Mouse (Mus musculus) spleen, adult 2 months (tissue): ENCODE measurements around the gene Gmppa. TPM values are rescaled to one million over a fixed set of nuclear protein-coding genes. Genes with fewer than 3 reads are reported as not detected.

ENCODE experiments used
- DNase-seq, 2 experiments: peaks; one replicate each; pipeline versions ENCODE4 v3.0.0 to v3.0.0-alpha.2; 2012 to 2021; ENCODE audit warnings: low spot score in 2 of 2, low read depth in 1 of 2
- H3K27ac ChIP-seq: fragments of 200-500 bp; 2 replicates; pipeline ENCODE4 v1.5.1; 2012; ENCODE audit warnings: low read length, inconsistent platforms; ENCODE audit not compliant: insufficient read depth
- H3K27me3 ChIP-seq: fragments of 200-500 bp; 2 replicates; pipeline ENCODE4 v1.6.1; 2012; ENCODE audit warnings: mild to moderate bottlenecking, moderate library complexity, low read length, inconsistent platforms; ENCODE audit not compliant: control insufficient read depth, insufficient read depth
- H3K36me3 ChIP-seq: fragments of 200-500 bp; 2 replicates; pipeline ENCODE4 v1.6.1; 2012; ENCODE audit warnings: mild to moderate bottlenecking, low read length, inconsistent platforms; ENCODE audit not compliant: control insufficient read depth, insufficient read depth
- H3K4me1 ChIP-seq: fragments of 200-500 bp; 2 replicates; pipeline ENCODE4 v1.6.1; 2011; ENCODE audit warnings: inconsistent platforms; ENCODE audit not compliant: control insufficient read depth, insufficient read depth, insufficient read length
- H3K4me3 ChIP-seq: fragments of 200-500 bp; 2 replicates; pipeline ENCODE4 v1.5.1; 2011; ENCODE audit warnings: mild to moderate bottlenecking, inconsistent platforms; ENCODE audit not compliant: insufficient read depth, insufficient read length; ENCODE audit errors: extremely low read depth
- CTCF ChIP-seq: fragments of 200-500 bp; IDR thresholded peaks from 2 replicates; pipeline ENCODE4 v1.5.1; 2011; ENCODE audit warnings: mild to moderate bottlenecking, inconsistent platforms; ENCODE audit not compliant: insufficient read depth, insufficient read length, insufficient replicate concordance; ENCODE audit errors: extremely low read depth
- POLR2A ChIP-seq: fragments of 200-500 bp; IDR thresholded peaks from 2 replicates; pipeline ENCODE4 v1.6.1; 2011; ENCODE audit warnings: low read depth, low read length, inconsistent platforms
- WGBS: fragments of 180-500 bp; shearing (Covaris S2); methylation state at CpG from one replicate; pipeline ENCODE4 v1.1.7; 2018; 5-methylcytosine and 5-hydroxymethylcytosine counted together
- polyA plus RNA-seq: library from polyadenylated mRNA; depleted of rRNA; stranded (reverse); fragments of >200 nt; gene quantifications from 2 replicates; pipeline ENCODE4 v1.2.3, GENCODE M21; 2012

Gene Gmppa
- polyA plus RNA-seq, 1 experiment = 85.1 TPM

DNA sequence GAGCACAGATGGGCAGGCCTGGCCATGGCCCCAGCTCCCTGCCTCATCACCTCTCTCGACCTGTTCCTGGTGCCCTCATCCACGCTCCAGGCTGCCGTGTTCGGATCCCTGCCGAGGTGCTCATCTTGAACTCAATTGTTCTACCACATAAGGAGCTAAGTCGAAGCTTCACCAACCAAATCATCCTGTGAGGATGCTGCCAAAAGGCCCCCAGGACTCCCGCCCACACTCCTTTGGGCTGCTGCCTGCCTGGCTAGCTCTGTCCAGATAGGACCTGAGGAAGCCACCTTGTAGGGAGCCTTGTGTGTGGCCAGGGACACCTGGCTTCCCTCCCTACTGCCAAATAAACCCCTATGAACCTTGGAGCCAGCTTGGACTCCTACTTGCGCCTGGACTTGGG is 7.1 kb downstream of the Gmppa start:
- peaks cover 6% of the 10 kb centered on the region for H3K27me3 ChIP-seq
- no peak overlapping the region for H3K4me3 ChIP-seq
- H3K36me3 ChIP-seq = peaks cover 5% of the 10 kb centered on the region; the same call in 1 of the 2 replicates
- no peak overlapping the region for H3K27ac ChIP-seq
- DNase-seq = no peak
- TF ChIP-seq CTCF (no peak), POLR2A (no peak)
- H3K4me1 ChIP-seq = peaks cover 6% of the 10 kb centered on the region
- WGBS = 88% methylated on average over 8 of the region's 8 CpGs

DNA sequence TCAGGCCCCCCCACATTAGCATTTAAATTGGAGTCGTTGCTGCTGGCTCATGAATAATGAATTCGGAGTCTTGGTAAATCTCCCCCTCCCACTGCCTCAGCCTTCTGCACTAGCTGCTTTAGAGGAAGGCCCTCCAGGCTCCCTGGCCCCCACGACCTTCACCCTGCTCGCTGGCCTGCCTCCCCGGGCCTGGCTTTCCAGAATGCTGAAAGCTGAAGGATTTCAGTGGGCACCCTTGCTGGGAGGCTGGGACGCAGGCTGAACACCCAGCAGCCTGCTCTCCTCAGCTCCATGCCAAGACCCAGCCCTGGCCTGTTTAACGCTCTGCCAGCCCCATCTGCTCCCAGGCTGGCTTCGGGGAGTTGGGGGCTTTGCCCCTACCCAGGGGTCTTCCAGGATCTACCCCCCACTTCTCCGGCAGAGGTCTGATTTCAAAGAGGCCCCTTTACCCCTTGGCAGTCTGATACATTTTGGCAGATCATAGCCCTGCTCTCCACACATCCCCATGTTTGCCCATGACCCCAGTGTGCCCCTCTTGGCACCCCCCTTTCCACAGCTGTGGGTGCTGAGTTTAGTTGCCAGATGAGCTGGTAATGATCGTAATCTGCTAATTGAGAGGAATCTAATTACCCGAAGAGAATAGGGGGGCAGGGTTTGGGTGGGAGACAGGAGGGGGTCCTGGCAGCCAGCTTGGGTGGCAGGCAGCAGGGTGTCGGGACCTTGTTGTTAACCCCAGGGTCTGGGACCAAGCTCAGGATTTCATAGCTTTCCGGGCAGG is 7.7 kb downstream of the Gmppa start:
- 77% methylated on average over 13 of the region's 13 CpGs for WGBS
- no peak overlapping the region for H3K4me3 ChIP-seq
- no peak overlapping the region for H3K27ac ChIP-seq
- TF ChIP-seq CTCF = no peak
- TF ChIP-seq POLR2A = no peak
- peaks cover 10% of the 10 kb centered on the region for H3K27me3 ChIP-seq
- H3K4me1 ChIP-seq = peaks cover 6% of the 10 kb centered on the region
- no peak for DNase-seq
- H3K36me3 ChIP-seq = peaks cover 5% of the 10 kb centered on the region; the same call in 1 of the 2 replicates

DNA sequence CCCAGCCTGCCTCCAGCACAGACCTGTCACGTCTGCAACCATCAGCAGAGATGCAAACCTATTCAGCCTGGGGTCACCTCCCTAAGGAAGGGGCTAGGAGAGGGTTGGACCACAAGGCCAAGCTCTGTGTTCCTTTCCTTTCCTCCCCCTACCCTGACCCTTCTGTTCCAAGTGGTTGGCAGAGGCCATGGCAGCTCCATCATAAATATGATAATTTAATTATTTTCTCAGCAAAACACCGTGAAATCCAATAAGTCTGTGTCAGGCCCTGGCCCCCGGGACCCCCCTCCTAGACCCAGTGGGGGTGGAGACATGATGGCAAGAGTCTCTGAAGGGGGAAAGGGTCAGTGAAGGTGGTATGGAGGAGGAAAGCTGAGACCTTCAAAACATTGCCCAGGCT is 8.5 kb downstream of the Gmppa start:
- Histone ChIP-seq H3K4me1 (peaks cover 9% of the 10 kb centered on the region), H3K36me3 (peaks cover 5% of the 10 kb centered on the region; the same call in 1 of the 2 replicates), H3K27ac (no peak overlapping the region), H3K27me3 (peaks cover 15% of the 10 kb centered on the region), H3K4me3 (no peak overlapping the region)
- DNase-seq = no peak
- no peak for TF ChIP-seq CTCF
- 59% methylated on average over 3 of the region's 3 CpGs for WGBS

- H3K4me1 ChIP-seq = peaks cover 10% of the 10 kb centered on the region
- WGBS = 10% methylated on average over 9 of the region's 9 CpGs
- no peak for TF ChIP-seq POLR2A
- DNase-seq = no peak
- H3K4me3 ChIP-seq = no peak overlapping the region
- H3K36me3 ChIP-seq = peaks cover 5% of the 10 kb centered on the region; the same call in 1 of the 2 replicates
- H3K27ac ChIP-seq = no peak overlapping the region
- H3K27me3 ChIP-seq = peaks cover 21% of the 10 kb centered on the region
Observed at GRCm38 (mm10) chr1:75445141-75445701, 9.5 kb downstream of the Gmppa start.

- 0 out of 2 replicates have a peak, but pooled peaks cover 2% of the 10 kb centered on the region for H3K36me3 ChIP-seq
- no peak overlapping the region for H3K27ac ChIP-seq
- no peak for TF ChIP-seq POLR2A
- TF ChIP-seq CTCF = peak; percentile 95
- DNase-seq = peak; percentile 14 to 64
- H3K4me1 ChIP-seq = peaks cover 14% of the 10 kb centered on the region
- WGBS = under 1% methylated on average over 22 of the region's 22 CpGs
- H3K4me3 ChIP-seq = no peak overlapping the region; the same call in 1 of the 2 replicates
- peaks cover 26% of the 10 kb centered on the region for H3K27me3 ChIP-seq
Observed at GRCm38 (mm10) chr1:75445751-75446611, 10.3 kb downstream of the Gmppa start.

DNA sequence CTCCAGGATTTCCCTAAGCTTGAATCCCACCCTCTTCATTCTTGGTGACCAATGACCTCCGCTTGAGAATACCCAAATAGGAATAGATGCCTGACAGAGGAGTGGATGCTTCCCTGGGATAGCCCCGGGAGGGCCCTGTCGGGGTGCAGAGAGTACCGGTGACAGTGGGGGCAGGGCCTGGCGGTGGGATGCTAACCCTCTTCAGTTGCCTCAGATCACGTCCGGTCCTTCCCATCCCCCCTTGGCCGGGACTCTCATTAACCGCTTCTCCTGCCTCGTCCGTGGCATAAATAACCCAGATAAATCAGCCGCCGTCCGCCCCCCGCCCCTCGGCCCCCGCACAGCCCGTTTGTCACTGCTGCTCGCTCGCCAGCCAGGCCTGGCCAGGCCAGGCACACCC is 10.9 kb downstream of the Gmppa start:
- 6% methylated on average over 20 of the region's 20 CpGs for WGBS
- H3K27me3 ChIP-seq = peaks cover 33% of the 10 kb centered on the region
- no peak overlapping the region for H3K27ac ChIP-seq
- H3K36me3 ChIP-seq = 0 out of 2 replicates have a peak, but pooled peaks cover 2% of the 10 kb centered on the region
- peaks cover 14% of the 10 kb centered on the region for H3K4me1 ChIP-seq
- H3K4me3 ChIP-seq = no peak overlapping the region
- DNase-seq = no peak
- TF ChIP-seq POLR2A = no peak
- no peak for TF ChIP-seq CTCF
